Mouse (Mus musculus) adipocyte (in vitro differentiated cells): ENCODE data around the gene Trim2.
A peak's percentile ranks its signal among the peaks of the same experiment; 100 is the strongest.

Source experiments
- DNase-seq: peaks from one replicate; pipeline ENCODE4 v3.0.0-alpha.2; 2016; ENCODE audit warnings: low spot score

Gene Trim2

GRCm38 (mm10) chr3:84306777-84307176 lies at the start of gene Trim2:
Gene Trim2 (minus strand): TSS chr3:84306877.
- DNase-seq = no peak

DNA sequence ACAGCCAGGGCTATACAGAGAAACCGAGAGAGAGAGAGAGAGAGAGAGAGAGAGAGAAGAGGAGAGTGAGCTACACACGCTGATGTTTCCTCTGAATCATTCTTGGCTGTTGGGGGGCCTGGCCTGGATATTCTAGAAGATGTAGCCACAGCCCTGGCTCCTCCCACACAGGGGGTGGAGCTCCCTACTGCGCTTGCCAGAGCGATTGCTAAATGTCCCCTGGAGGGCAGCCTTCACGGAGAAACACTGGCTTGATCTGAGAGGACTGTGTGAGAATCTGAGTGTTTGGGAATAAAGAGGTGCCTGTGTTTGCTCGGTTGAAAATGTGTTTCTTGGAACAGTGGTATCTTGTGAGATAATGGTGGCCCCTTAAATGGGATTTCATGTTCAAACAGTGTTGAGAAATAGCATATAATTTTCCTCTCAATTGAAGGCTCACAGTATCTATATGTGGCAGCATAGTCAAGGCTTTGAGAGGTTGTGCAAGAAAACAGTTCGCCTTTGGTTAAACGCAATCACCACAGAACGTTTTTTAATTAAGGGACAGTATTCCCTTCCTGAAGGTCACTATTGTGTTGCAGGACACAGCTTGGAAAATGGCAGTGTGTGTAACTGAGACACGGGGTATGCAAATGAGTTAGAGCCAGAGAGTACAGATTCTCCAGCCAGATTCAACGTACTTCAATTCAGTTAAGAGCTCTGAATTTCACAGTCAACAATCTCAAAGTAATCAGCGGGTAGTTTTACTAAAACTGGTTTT lies 49.4 kb upstream of the Trim2 start:
- DNase-seq = peak; percentile 79

GRCm38 (mm10) chr3:84352353-84353034 lies 45.8 kb upstream of the Trim2 start:
- DNase-seq = peak; percentile 75

DNA sequence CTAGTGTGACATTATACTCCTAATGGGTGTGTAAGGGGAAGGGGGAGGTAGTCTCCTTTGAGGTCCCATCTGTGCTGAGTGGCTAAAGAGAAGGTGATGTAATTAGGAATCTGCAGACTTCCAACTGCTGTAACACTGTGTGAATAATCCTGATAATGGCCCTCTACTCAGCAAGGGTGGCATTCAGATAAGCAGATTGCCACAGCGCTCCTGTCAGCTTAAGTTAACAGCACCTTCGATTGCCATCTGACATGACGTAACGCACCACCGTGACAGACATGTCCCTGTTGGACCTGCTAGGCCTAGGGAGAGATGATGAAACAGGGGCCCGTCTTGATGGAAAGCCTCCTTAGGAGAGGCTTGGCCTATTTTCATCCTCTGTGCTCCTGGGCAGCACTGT lies 43.6 kb upstream of the Trim2 start:
- no peak for DNase-seq

DNA sequence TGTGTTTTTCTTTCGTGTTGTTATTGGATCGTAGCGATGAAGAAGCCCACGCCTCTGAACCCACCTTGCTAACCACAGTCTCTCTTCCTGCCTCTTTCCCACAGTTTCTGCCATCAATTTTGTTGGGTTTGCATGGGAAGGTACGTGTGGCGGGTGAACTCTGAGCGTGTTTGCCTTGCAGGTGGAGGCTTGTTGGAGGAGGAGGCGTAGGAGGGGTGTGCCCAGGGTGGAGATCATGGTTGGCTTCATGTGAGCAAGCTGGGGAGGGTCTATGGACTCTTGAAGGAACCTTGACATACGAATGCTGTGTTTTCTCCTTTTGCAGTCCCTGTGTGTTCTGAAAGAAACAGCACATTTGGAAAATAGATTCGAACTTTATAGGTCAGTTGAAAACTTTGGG lies 43.1 kb upstream of the Trim2 start:
- DNase-seq = no peak

- DNase-seq = peak; percentile 54
Observed at GRCm38 (mm10) chr3:84347426-84347825, 40.7 kb upstream of the Trim2 start.

DNA sequence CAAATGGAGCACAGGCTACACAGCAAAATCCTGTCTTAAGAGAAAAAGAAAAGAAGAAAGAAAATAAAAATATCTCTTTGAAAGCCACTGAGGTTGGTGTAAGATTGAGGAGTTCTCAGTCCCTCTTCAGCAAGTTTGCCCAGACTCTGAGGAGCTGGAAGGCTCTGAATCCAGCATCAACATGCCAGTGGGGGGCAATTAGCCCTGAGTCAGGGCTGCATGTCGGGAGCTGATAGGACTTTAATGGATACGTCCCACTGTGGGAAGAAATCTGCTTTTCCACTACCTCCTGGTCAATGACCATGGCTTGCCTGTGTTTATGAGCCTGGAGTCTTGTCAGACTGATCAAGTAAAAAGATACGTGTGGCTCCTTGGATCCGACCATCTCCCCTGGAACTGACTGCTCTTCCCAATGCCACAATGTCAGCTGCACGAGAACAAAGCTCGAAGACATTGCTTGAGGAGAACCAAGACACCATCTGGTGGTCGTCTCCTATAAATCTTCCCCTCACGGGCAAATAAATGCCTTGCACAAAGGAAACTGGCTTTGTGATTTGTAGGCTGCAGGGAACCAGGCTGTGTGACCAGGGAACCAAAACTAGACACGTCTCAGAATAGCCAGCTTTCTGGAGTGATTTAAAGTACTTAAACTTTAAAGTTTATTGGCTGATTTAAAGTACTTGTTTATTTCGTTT lies 39.9 kb upstream of the Trim2 start:
- DNase-seq = peak; percentile 22

DNA sequence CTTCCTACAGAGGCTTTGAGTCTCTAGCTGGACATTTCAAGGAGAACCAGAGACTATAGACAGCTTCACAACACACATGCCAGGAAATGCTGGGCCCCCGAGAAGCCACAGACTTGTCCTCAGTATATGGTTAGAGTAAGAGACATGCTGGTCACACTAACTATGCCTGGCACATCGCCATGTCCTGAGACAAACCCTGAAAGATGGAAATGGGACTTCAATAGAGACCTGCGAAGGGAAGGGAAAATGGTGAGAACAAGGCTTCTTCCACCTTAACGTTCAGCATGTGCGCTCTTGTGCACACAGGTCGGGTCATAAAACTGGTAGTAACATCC lies 38.9 kb upstream of the Trim2 start:
- DNase-seq = no peak

DNA sequence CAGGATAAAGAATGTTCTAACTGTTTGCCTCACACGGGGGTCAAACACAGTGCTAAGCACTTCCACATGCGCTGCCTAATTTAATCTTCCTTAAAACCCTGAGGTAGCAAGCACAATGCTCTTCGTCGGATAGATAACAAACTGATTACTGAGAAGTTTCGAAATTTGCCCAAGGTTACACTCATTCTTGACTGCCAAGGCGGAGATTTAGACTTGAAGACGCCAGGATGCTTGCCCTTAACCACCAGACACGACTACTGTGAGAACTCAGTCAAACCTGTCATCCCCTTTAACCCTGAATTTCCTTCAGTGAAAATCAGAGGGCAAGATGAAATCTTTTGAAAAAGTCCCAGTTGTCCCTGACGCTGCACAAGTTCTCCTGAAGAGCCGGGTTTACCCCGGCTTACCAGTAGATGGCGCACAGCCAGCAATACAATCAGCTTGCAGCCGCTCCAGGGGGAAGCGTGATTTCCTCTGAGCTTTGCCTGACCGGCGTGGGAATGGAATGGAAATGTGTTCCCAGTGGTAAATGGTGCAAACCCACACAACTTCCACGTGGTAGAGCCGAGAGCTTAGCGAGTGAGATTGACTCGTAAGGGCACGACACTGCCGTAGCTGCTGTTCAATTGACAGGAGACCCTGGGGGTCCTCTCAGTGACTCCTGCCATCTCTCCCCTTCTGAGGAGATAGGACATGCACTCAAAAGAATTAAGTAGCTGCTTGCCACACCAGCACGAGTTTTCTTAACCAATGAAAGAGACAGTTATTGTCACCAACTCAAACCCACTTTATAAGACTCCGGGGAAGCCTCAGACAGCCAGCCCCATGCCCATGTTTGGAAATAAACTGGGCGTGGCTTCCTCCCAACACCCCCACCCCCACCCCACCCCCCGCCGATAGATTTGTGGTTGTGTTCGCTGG lies 38.3 kb upstream of the Trim2 start:
- peak; percentile 90 for DNase-seq

DNA sequence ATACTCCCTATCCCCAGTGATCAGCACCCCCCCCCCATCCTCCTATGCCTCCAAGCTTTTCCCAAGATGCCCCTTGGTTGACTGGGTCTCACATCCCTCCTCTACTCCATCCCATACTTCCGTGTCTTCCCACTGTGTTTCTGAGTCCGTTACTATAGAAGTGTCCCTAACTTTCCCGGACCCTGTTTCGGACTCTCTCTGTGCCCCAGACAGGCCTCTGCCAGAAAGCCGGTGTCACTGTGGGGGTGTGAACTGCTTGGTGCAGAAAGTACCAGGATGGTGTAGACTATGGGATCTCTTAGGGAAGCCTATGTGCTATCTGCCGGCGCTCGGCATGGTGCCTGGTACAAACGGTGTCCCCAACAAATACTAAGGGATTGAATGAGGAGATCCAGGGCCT lies 36.4 kb upstream of the Trim2 start:
- DNase-seq = no peak

DNA sequence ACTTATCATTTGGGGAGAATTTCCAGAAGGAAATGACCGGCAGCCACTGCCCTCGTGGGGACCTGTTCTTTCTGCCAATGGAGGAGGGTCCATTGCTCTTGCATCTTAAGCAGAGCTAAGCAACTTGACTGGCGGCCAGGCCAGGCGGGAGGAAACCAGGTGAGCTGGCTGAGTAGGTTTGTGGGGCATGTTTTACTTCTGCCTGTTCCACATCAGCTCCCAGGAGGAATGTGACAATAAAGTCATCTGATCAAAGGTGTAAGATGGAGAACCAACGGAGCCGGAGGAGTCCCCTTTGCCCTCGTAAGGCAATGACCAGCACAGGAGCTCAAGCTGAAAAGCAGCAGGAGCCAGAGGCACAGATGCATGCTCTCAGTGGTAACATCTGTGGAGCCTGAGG lies 35.1 kb upstream of the Trim2 start:
- no peak for DNase-seq

DNA sequence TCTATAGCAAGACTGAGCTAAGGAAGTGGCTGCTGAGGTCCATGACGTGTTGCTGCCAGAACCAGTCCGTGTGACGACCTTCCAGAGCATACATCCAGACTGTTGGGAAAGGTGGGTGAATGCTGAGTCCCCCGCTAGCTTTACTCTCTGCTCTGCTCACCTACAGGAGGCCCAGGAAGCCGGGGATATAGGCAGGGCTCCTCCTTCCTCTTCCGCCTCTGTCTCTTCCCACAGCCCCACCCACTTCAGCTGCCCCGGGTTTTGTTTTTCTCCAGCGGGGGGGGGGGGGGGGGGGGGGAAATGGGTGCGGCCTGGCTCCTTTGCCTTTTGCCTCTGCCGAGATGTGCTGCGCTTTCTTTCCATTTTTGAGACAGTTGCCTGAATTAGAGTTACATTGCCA lies 30.9 kb upstream of the Trim2 start:
- no peak for DNase-seq

DNA sequence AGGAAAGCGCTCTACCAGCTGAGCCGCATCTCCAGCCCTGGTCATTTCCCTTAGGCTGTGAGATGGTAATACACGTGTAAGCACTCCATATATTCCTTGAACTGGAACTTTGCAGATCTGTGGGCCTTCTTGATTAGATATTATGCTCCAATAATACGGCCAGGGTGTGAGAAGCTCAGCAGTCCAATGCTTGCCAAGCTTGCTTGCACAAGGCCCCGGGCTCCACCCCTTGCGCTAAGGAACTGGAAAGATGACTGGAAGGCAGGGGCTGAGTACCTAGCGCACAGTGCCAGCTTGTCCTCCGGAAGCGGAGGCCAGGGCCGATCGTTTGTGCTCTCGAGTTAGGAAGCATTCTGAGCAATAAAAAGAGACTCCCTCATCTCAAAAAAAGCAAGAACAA lies 29.7 kb upstream of the Trim2 start:
- DNase-seq = no peak

DNA sequence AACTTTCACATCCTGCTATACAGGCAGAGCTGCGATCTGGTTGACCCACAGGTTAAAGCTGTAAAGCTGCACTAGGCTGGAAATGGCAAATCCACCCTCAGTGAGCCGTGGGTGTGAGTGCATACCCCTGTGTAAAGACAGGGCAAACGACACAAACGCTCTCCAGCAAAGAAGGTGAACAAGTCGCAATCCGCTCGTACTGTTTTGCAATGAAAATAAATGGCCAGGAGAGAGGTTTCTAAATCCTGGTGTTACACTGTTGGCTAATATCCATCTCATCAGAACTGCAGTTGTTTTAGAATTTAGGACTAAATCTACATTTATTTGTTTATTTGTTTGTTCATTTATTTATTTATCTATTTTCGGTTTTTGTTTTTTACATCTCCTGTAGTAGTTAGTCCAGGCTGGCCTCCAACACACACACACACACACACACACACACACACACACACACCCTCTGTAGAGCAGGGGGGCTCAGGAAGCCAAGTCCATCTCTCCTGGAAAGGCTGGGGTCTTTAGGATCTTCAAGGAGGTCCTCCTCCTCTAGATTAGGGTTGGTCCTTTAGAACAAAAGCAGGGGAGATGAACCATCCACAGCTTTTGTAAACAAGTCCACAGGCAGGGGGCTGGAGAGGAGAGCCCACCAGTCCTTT lies 28.9 kb upstream of the Trim2 start:
- no peak for DNase-seq

- no peak for DNase-seq
Observed at GRCm38 (mm10) chr3:84334771-84335420, 28.2 kb upstream of the Trim2 start.

- DNase-seq = peak; percentile 37
Observed at GRCm38 (mm10) chr3:84333400-84334349, 27.0 kb upstream of the Trim2 start.

- no peak for DNase-seq
Observed at GRCm38 (mm10) chr3:84330210-84330609, 23.5 kb upstream of the Trim2 start.

DNA sequence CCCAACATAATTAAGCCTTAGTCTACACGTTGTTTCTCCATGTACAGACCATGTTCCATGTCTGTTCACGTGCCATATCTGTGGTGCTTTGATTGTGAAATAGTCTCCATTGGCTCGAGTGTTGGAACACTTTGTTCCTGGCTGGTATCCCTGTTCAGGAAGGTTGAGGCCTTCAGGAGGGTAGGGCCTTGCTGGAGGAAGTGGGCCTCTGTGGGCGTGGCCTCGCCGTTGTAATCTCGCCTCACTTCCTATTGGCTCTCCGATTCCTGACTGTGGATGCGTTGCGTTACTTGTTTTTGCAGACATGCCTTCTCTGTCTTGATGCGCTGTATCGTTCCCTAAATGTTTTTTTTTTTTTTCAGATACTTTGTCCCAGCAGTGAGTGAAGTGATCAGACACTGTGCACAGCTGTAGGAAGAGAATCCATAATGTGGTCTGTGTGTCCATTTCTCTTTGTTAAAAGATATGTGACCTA lies 18.3 kb upstream of the Trim2 start:
- DNase-seq = peak; percentile 81

GRCm38 (mm10) chr3:84324478-84324877 lies 17.8 kb upstream of the Trim2 start:
- DNase-seq = peak; percentile 74

DNA sequence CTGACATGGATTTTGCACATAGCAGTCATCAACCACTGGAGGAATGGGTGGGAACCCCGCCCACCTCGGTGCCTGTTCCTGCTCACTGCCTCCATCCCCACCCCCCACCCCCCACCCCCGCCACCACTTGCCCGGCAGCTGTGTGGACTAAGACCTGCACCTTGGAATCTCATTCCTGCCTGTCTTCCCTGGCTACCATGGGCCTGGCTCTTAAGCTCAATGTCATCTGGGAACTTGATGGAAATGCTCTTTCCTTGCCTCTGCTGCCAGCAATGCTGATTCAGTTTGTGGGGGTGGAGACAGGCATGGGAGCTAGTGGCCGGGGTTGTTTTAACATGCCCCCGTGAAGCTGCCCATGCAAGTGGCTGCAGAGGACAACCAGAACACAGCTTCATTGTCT lies 17.3 kb upstream of the Trim2 start:
- DNase-seq = peak; percentile 52
